Mouse (Mus musculus): ENCODE results near the gene Mrpl53. TPM values are rescaled to one million over a fixed set of nuclear protein-coding genes. Genes with fewer than 3 reads are reported as not detected.
A peak's percentile ranks its signal among the peaks of the same experiment; 100 is the strongest.

Mrpl53 gene
- polyA plus RNA-seq, 1 experiment from 2014 or later = 180 TPM

DNA sequence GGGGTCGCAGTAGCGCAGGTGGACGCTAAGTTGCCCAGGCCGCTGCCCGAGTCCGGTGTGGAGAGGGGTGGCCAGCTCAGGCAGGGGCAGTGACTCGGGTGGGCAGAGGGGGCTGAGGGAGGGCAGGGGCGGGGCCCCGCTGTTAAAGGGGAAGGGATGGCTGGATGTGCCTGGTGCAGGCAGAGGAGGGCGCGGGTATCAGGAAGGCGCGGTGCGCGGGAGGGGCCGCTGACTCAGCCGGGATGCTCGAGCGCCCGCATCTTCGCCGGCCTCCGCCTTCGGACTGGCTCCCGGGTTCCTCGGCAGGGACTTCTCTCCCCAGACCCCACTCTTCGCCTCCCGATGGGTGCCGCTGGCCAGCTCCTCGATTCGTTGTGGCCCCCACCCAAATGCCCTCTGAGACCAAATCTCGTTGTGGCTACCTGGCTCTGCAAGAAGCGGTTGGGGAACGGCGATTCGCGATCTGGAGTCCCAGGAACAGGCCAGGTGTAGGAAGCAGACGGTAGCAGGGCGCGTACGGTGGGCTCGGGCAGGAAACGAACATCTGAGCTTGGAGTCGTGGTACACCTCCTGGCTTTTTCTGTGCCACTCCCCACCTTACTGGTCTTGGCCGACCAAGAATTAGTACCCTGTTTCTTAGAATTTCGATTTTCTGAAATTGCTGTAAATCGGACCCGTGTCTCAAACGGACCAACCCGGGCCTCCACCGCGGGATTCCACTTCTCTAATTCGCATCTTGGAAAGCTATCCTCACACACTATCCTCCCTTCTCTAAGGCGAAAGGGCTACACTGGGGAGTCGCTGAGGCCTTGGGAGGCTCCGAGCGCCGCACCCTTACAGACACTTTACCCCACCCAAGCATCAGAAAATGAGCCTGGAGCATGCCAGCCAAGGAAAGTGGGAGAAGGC is 38.3 kb upstream of the Mrpl53 start:
- ATAC-seq (ENCODE audit: insufficient number of reproducible peaks, insufficient read depth, low FRiP score, low read depth) = no peak

GRCm38 (mm10) chr6:83071220-83071619 is 37.6 kb upstream of the Mrpl53 start:
- no peak overlapping the region for H3K27ac ChIP-seq (replicated peaks in 1 of 2; ENCODE audit: control insufficient read depth in 1 of 2, insufficient read depth in 1 of 2, low read depth in 2 of 2, low read length in 2 of 2)
- no peak overlapping the region for H3K4me2 ChIP-seq (ENCODE audit: low read length)
- WGBS = 1% methylated on average over 20 of the region's 24 CpGs
- H3K36me3 ChIP-seq (ENCODE audit: control insufficient read depth, insufficient read depth, low read length) = no peaks in the 10 kb centered on the region
- peak overlapping the region in 1 of 2 experiments; percentile 11; a peak in 1 of 4 replicates for H3K4me3 ChIP-seq (ENCODE audit: control insufficient read depth in 1 of 2, insufficient read depth in 1 of 2, low read depth in 1 of 2, low read length in 2 of 2)
- no peak overlapping the region for H3K9ac ChIP-seq (ENCODE audit: low read length)
- H3K4me1 ChIP-seq (ENCODE audit: control insufficient read depth in 2 of 2, insufficient read depth in 2 of 2, low read length in 2 of 2) = peaks cover 0 to 16% of the 10 kb centered on the region in 2 experiments; a peak in 3 of 4 replicates
- ATAC-seq (ENCODE audit: insufficient number of reproducible peaks, insufficient read depth, low FRiP score, low read depth) = 0 out of 2 replicates have a peak, but pooled peaks have one; percentile 37
- no peaks in the 10 kb centered on the region for H3K9me3 ChIP-seq (ENCODE audit: control insufficient read depth, low read length)
- peaks cover 98% of the 10 kb centered on the region for H3K27me3 ChIP-seq (ENCODE audit: control insufficient read depth, insufficient read depth, low read length)

More for the DNA sequence above, 38.3 kb upstream of the Mrpl53 start:
- no peaks in the 10 kb centered on the region for H3K36me3 ChIP-seq (ENCODE audit: control insufficient read depth, insufficient read depth, low read length)
- H3K9me3 ChIP-seq (ENCODE audit: control insufficient read depth, low read length) = no peaks in the 10 kb centered on the region
- H3K4me1 ChIP-seq (ENCODE audit: control insufficient read depth in 2 of 2, insufficient read depth in 2 of 2, low read length in 2 of 2) = peaks cover 0 to 16% of the 10 kb centered on the region in 2 experiments; a peak in 3 of 4 replicates
- peak overlapping the region; percentile 40 for H3K4me2 ChIP-seq (ENCODE audit: low read length)
- H3K9ac ChIP-seq (ENCODE audit: low read length) = no peak overlapping the region
- no peak overlapping the region for H3K27ac ChIP-seq (replicated peaks in 1 of 2; ENCODE audit: control insufficient read depth in 1 of 2, insufficient read depth in 1 of 2, low read depth in 2 of 2, low read length in 2 of 2)
- H3K27me3 ChIP-seq (ENCODE audit: control insufficient read depth, insufficient read depth, low read length) = peaks cover 98% of the 10 kb centered on the region
- peak overlapping the region in 1 of 2 experiments; percentile 25; a peak in 2 of 4 replicates for H3K4me3 ChIP-seq (ENCODE audit: control insufficient read depth in 1 of 2, insufficient read depth in 1 of 2, low read depth in 1 of 2, low read length in 2 of 2)
- under 1% methylated on average over 56 of the region's 58 CpGs for WGBS

DNA sequence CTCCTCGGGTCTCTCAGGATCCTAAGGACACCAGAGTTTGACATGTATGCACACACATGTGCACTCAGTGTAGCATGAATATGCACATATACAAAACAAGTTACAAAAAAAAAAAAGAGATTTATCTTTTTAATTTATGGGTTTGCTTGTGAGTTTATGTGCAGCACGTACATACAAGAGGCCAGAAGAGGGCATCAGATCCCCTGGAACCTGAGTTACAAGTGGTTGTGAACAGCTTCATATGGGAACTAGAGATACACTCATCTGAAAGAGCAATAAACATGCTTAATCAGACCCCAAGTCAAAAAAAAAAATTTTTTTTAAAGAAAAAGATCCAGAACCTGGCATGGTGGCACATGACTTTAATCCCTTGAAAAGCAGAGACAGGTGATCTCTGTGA is 33.9 kb upstream of the Mrpl53 start:
- no peak for ATAC-seq (ENCODE audit: insufficient number of reproducible peaks, insufficient read depth, low FRiP score, low read depth)
- WGBS = 11% methylated on average over 2 of the region's 2 CpGs
- Histone ChIP-seq H3K9ac (ENCODE audit: low read length) (no peak overlapping the region), H3K4me3 (ENCODE audit: control insufficient read depth in 1 of 2, insufficient read depth in 1 of 2, low read depth in 1 of 2, low read length in 2 of 2) (no peak overlapping the region), H3K36me3 (ENCODE audit: control insufficient read depth, insufficient read depth, low read length) (peaks cover 1% of the 10 kb centered on the region; the same call in 1 of the 2 replicates), H3K4me1 (ENCODE audit: control insufficient read depth in 2 of 2, insufficient read depth in 2 of 2, low read length in 2 of 2) (peaks cover 4 to 18% of the 10 kb centered on the region in 2 experiments; a peak in 3 of 4 replicates), H3K27me3 (ENCODE audit: control insufficient read depth, insufficient read depth, low read length) (peaks cover 71% of the 10 kb centered on the region), H3K27ac (replicated peaks in 1 of 2; ENCODE audit: control insufficient read depth in 1 of 2, insufficient read depth in 1 of 2, low read depth in 2 of 2, low read length in 2 of 2) (no peak overlapping the region), H3K9me3 (ENCODE audit: control insufficient read depth, low read length) (no peaks in the 10 kb centered on the region), H3K4me2 (ENCODE audit: low read length) (no peak overlapping the region)

- under 1% methylated on average over 53 of the region's 54 CpGs for WGBS
- H3K27ac ChIP-seq (replicated peaks in 1 of 2; ENCODE audit: control insufficient read depth in 1 of 2, insufficient read depth in 1 of 2, low read depth in 2 of 2, low read length in 2 of 2) = peak within 1 kb of the TSS; percentile 71 to 82
- ATAC-seq (ENCODE audit: insufficient number of reproducible peaks, insufficient read depth, low FRiP score, low read depth) = peak; percentile 54
- peak within 1 kb of the TSS; percentile 85 for H3K9ac ChIP-seq (ENCODE audit: low read length)
- H3K36me3 ChIP-seq (ENCODE audit: control insufficient read depth, insufficient read depth, low read length) = peaks cover 19% of the 10 kb centered on the region
- H3K4me1 ChIP-seq (ENCODE audit: control insufficient read depth in 2 of 2, insufficient read depth in 2 of 2, low read length in 2 of 2) = peaks cover 4 to 8% of the 10 kb centered on the region in 2 experiments; a peak in 3 of 4 replicates
- H3K4me3 ChIP-seq (ENCODE audit: control insufficient read depth in 1 of 2, insufficient read depth in 1 of 2, low read depth in 1 of 2, low read length in 2 of 2) = peak within 1 kb of the TSS; percentile 78 to 91
- peaks cover 51% of the 10 kb centered on the region for H3K27me3 ChIP-seq (ENCODE audit: control insufficient read depth, insufficient read depth, low read length)
- no peaks in the 10 kb centered on the region for H3K9me3 ChIP-seq (ENCODE audit: control insufficient read depth, low read length)
- peak within 1 kb of the TSS; percentile 100 for H3K4me2 ChIP-seq (ENCODE audit: low read length)
Observed at GRCm38 (mm10) chr6:83077630-83078323, 31.1 kb upstream of the Mrpl53 start, which contains the start of gene Pcgf1. Gene Pcgf1, plus strand, starts transcription at chr6:83077869.

GRCm38 (mm10) chr6:83078324-83078858 is 30.4 kb upstream of the Mrpl53 start:
- no peaks in the 10 kb centered on the region for H3K9me3 ChIP-seq (ENCODE audit: control insufficient read depth, low read length)
- peaks cover 19% of the 10 kb centered on the region for H3K36me3 ChIP-seq (ENCODE audit: control insufficient read depth, insufficient read depth, low read length)
- H3K4me3 ChIP-seq (ENCODE audit: control insufficient read depth in 1 of 2, insufficient read depth in 1 of 2, low read depth in 1 of 2, low read length in 2 of 2) = peak overlapping the region; percentile 78 to 91
- H3K27ac ChIP-seq (replicated peaks in 1 of 2; ENCODE audit: control insufficient read depth in 1 of 2, insufficient read depth in 1 of 2, low read depth in 2 of 2, low read length in 2 of 2) = peak overlapping the region; percentile 71 to 82
- WGBS = under 1% methylated on average over 46 of the region's 46 CpGs
- peak; percentile 92 for ATAC-seq (ENCODE audit: insufficient number of reproducible peaks, insufficient read depth, low FRiP score, low read depth)
- peak overlapping the region; percentile 100 for H3K4me2 ChIP-seq (ENCODE audit: low read length)
- peaks cover 54% of the 10 kb centered on the region for H3K27me3 ChIP-seq (ENCODE audit: control insufficient read depth, insufficient read depth, low read length)
- H3K9ac ChIP-seq (ENCODE audit: low read length) = peak overlapping the region; percentile 85
- peaks cover 4 to 8% of the 10 kb centered on the region in 2 experiments; a peak in 3 of 4 replicates for H3K4me1 ChIP-seq (ENCODE audit: control insufficient read depth in 2 of 2, insufficient read depth in 2 of 2, low read length in 2 of 2)

DNA sequence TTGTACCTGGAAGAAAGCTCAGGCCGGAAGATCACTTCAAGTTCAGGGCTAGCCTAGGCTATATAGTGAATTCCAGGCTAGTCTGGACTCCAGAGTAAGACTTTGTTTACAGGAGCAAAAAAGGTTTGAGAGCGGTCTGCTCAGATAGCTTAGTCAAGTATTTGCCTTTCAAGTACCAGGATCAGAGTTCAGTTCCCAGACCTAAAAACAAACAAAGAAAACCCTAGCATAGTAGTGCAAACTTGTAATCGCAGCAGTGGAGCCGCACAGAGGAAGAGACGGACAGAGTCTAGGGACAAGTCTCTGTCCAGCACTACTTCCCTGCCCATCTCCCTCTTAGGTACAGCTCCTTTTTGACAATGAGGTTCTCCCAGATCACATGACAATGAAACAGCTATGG is 28.6 kb upstream of the Mrpl53 start:
- H3K4me3 ChIP-seq (ENCODE audit: control insufficient read depth in 1 of 2, insufficient read depth in 1 of 2, low read depth in 1 of 2, low read length in 2 of 2) = no peak overlapping the region
- 96% methylated on average over 5 of the region's 5 CpGs for WGBS
- no peak overlapping the region for H3K4me2 ChIP-seq (ENCODE audit: low read length)
- H3K36me3 ChIP-seq (ENCODE audit: control insufficient read depth, insufficient read depth, low read length) = peaks cover 19% of the 10 kb centered on the region
- ATAC-seq (ENCODE audit: insufficient number of reproducible peaks, insufficient read depth, low FRiP score, low read depth) = no peak
- H3K9me3 ChIP-seq (ENCODE audit: control insufficient read depth, low read length) = no peaks in the 10 kb centered on the region
- H3K9ac ChIP-seq (ENCODE audit: low read length) = no peak overlapping the region
- H3K4me1 ChIP-seq (ENCODE audit: control insufficient read depth in 2 of 2, insufficient read depth in 2 of 2, low read length in 2 of 2) = peaks cover 4 to 8% of the 10 kb centered on the region in 2 experiments; a peak in 3 of 4 replicates
- H3K27ac ChIP-seq (replicated peaks in 1 of 2; ENCODE audit: control insufficient read depth in 1 of 2, insufficient read depth in 1 of 2, low read depth in 2 of 2, low read length in 2 of 2) = no peak overlapping the region
- peaks cover 54% of the 10 kb centered on the region for H3K27me3 ChIP-seq (ENCODE audit: control insufficient read depth, insufficient read depth, low read length)

GRCm38 (mm10) chr6:83083497-83083896 is 25.3 kb upstream of the Mrpl53 start:
- Histone ChIP-seq H3K9ac (ENCODE audit: low read length) (no peak overlapping the region), H3K4me2 (ENCODE audit: low read length) (no peak overlapping the region), H3K27me3 (ENCODE audit: control insufficient read depth, insufficient read depth, low read length) (peaks cover 63% of the 10 kb centered on the region), H3K9me3 (ENCODE audit: control insufficient read depth, low read length) (no peaks in the 10 kb centered on the region), H3K4me3 (ENCODE audit: control insufficient read depth in 1 of 2, insufficient read depth in 1 of 2, low read depth in 1 of 2, low read length in 2 of 2) (no peak overlapping the region), H3K4me1 (ENCODE audit: control insufficient read depth in 2 of 2, insufficient read depth in 2 of 2, low read length in 2 of 2) (peaks cover 9 to 26% of the 10 kb centered on the region in 2 experiments; a peak in 3 of 4 replicates), H3K36me3 (ENCODE audit: control insufficient read depth, insufficient read depth, low read length) (peaks cover 19% of the 10 kb centered on the region), H3K27ac (replicated peaks in 1 of 2; ENCODE audit: control insufficient read depth in 1 of 2, insufficient read depth in 1 of 2, low read depth in 2 of 2, low read length in 2 of 2) (no peak overlapping the region)
- 14% methylated on average over 5 of the region's 5 CpGs for WGBS
- ATAC-seq (ENCODE audit: insufficient number of reproducible peaks, insufficient read depth, low FRiP score, low read depth) = no peak
